Mouse (Mus musculus) heart, adult 2 months (tissue): ENCODE measurements around the gene Cbr1.
"Not testable (repeated sequence)": the region's sequence is repeated elsewhere in the genome, so short reads cannot be mapped to it uniquely, and the experiment has no call there.

ENCODE experiments used
- CTCF ChIP-seq: fragments of 200-600 bp; IDR thresholded peaks from 2 replicates; pipeline ENCODE4 v1.8.1; 2022; ENCODE audit warnings: antibody characterized with exemption, mild to moderate bottlenecking, moderate library complexity
- EP300 ChIP-seq: fragments of 200-500 bp; IDR thresholded peaks from 2 replicates; pipeline ENCODE4 v1.6.1; 2011; ENCODE audit warnings: low read depth, low read length, control low read depth; ENCODE audit not compliant: insufficient read depth
- POLR2A ChIP-seq: fragments of 200-500 bp; IDR thresholded peaks from 2 replicates; pipeline ENCODE4 v1.6.1; 2011; ENCODE audit warnings: mild to moderate bottlenecking, low read depth, low read length, control low read depth; ENCODE audit not compliant: insufficient read depth

DNA sequence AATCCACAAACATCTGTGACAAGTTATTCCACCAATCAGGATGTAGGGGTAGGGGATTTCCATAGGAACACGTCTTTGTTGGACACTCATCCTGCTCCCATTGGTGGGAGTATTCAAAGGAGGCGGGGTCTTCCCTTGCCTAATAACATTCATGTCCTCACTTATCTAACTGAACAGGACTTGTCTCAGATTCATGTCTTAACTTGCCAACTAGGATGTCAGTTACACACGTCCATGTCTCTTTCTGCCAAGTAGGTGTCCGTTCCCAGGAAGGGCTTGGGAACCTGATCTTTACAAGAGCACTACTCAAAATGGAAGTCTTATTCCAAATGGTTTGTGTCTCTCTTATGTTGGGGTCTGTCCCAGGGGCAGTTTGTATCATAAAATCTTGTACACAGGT is 18.1 kb downstream of the Cbr1 start:
- TF ChIP-seq EP300, POLR2A, CTCF: not testable (repeated sequence)
